Mouse (Mus musculus) forebrain, embryonic 15.5 days (tissue): ENCODE data around the gene Ahnak2. TPM values are rescaled to one million over a fixed set of nuclear protein-coding genes. Genes with fewer than 3 reads are reported as not detected.

Experiments used
- microRNA-seq: library from miRNA; unstranded; fragments of <30 nt; microRNA quantifications from one replicate; pipeline ENCODE4, GENCODE M21; 2016
- polyA plus RNA-seq: library from polyadenylated mRNA; unstranded; fragments of >200 nt; fragmentation: Nextera tagmentation; extraction: Ambion mirVana; gene quantifications from 2 replicates; pipeline ENCODE4 v1.2.1, GENCODE M21; 2015

Gene Ahnak2
- polyA plus RNA-seq, 1 experiment from 2014 or later: 1.1 TPM

Small RNAs within 50 kb of the gene (microRNA-seq; reads per million reads assigned to microRNA genes)
- 1.1 reads per million for gene Mir6940

Other genes starting within 250 kb of the Ahnak2 start
- gene Inf2, start 213.9 kb downstream of the Ahnak2 start, polyA plus RNA-seq: 3.0 and 3.9 TPM in 2 replicates
- 2.0 and 2.2 TPM in 2 replicates for gene Adssl1, start 182.6 kb downstream of the Ahnak2 start, polyA plus RNA-seq
- 77.2 and 91.2 TPM in 2 replicates for gene Siva1, start 158.0 kb downstream of the Ahnak2 start, polyA plus RNA-seq
- 79.1 and 147 TPM in 2 replicates for gene Akt1, start 127.8 kb downstream of the Ahnak2 start, polyA plus RNA-seq
- gene Zbtb42, start 123.8 kb downstream of the Ahnak2 start, polyA plus RNA-seq: 0.98 TPM in 2 replicates
- gene Cep170b, start 82.2 kb downstream of the Ahnak2 start, polyA plus RNA-seq: 24.0 and 27.0 TPM in 2 replicates
- gene Pld4, start 42.0 kb downstream of the Ahnak2 start, polyA plus RNA-seq: 5.3 and 6.2 TPM in 2 replicates
- gene Clba1, start 6.3 kb upstream of the Ahnak2 start, polyA plus RNA-seq: 16.9 and 18.5 TPM in 2 replicates
- 81.3 and 82.0 TPM in 2 replicates for gene Cdca4, start 26.8 kb upstream of the Ahnak2 start, polyA plus RNA-seq
- not detected in 2 replicates for gene Gpr132, start 65.6 kb upstream of the Ahnak2 start, polyA plus RNA-seq
- gene Jag2, start 127.1 kb upstream of the Ahnak2 start, polyA plus RNA-seq: 8.3 and 9.1 TPM in 2 replicates
- gene Nudt14, start 139.5 kb upstream of the Ahnak2 start, polyA plus RNA-seq: 59.0 and 63.2 TPM in 2 replicates
- gene Btbd6, start 173.8 kb upstream of the Ahnak2 start, polyA plus RNA-seq: 46.1 and 48.1 TPM in 2 replicates
- gene Brf1, start 198.0 kb upstream of the Ahnak2 start, polyA plus RNA-seq: 67.3 and 67.7 TPM in 2 replicates
- gene Pacs2, start 211.9 kb upstream of the Ahnak2 start, polyA plus RNA-seq: 22.6 and 24.4 TPM in 2 replicates